Mouse (Mus musculus) embryonic fibroblast, embryonic 13.5 days (primary cell): ENCODE data around the gene Igf1r. TPM values are rescaled to one million over a fixed set of nuclear protein-coding genes. Genes with fewer than 3 reads are reported as not detected.

Experiments used
- H3K27ac ChIP-seq: 2 replicates; pipeline ENCODE4 v1.5.1; 2012; ENCODE audit warnings: low read length, control low read depth, inconsistent platforms; ENCODE audit not compliant: insufficient read depth
- H3K4me1 ChIP-seq: 2 replicates; pipeline ENCODE4 v1.6.1; 2011; ENCODE audit warnings: low read length; ENCODE audit not compliant: control insufficient read depth, insufficient read depth
- H3K4me3 ChIP-seq: 2 replicates; pipeline ENCODE4 v1.5.1; 2011; ENCODE audit warnings: mild to moderate bottlenecking, control low read depth, low read length; ENCODE audit not compliant: insufficient read depth
- CTCF ChIP-seq: IDR thresholded peaks from 2 replicates; pipeline ENCODE4 v1.5.1; 2011; ENCODE audit warnings: mild to moderate bottlenecking, control low read depth, low read length, moderate library complexity, borderline replicate concordance; ENCODE audit not compliant: insufficient read depth
- POLR2A ChIP-seq: IDR thresholded peaks from 2 replicates; pipeline ENCODE4 v1.6.1; 2011; ENCODE audit warnings: low read depth, mild to moderate bottlenecking, control low read depth, low read length, moderate library complexity
- polyA plus RNA-seq: library from polyadenylated mRNA; stranded (reverse); fragments of >200 nt; gene quantifications from 2 replicates; pipeline ENCODE4 v1.2.4, GENCODE M21; 2011; ENCODE audit warnings: low read depth; ENCODE audit not compliant: missing spikeins, insufficient read length

Igf1r gene
- polyA plus RNA-seq, 1 experiment = 65.4 TPM

DNA sequence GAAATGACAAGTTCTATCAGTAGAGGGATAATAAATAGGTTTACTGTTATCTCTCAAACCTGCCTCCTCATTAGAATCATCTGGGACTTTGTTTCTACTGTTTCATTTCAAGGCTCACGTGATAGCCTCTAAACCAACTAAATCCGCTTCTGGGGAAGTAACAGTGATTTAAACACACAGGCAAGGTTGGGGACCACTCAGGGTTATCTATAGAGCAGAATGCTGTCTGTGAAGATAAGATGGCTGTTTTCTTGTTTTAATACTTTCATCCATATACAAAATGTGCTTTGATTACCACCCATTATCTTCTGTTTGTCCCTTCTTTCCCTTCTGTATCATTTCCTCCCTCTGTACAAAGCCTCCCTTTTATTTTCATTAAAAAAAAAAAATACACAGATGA, 172.7 kb downstream of the Igf1r start:
- peaks cover 9% of the 10 kb centered on the region for H3K4me1 ChIP-seq
- H3K4me3 ChIP-seq = no peak overlapping the region
- no peak for TF ChIP-seq POLR2A
- TF ChIP-seq CTCF = no peak
- no peak overlapping the region for H3K27ac ChIP-seq

DNA sequence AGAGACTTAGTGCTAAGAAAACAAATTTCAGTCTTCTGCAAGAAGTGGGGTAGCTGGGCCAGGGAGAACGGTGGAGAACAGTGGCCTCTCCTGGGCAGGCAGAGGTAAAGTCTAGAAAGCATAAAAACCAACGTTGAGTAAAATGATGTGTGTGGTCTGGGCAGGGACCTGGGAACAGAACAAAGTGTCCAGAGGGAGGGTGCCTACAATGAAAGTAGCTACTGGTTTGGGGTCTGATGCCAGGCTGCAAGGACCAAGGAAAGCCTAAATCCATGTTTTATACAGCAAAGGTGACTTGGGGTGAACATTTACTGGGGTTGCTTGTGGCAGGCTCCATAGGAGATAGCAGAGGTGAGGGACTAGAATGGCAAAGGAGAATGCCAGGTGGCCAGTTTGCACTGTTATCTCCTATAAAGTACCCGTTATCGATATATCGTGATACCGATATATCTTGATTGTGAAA, 175.2 kb downstream of the Igf1r start:
- Histone ChIP-seq H3K27ac (0 out of 2 replicates have a peak overlapping the region, but pooled peaks have one; percentile 14), H3K4me3 (no peak overlapping the region), H3K4me1 (peaks cover 12% of the 10 kb centered on the region)
- TF ChIP-seq POLR2A (no peak), CTCF (0 out of 2 replicates have a peak, but pooled peaks have one; percentile 46)

DNA sequence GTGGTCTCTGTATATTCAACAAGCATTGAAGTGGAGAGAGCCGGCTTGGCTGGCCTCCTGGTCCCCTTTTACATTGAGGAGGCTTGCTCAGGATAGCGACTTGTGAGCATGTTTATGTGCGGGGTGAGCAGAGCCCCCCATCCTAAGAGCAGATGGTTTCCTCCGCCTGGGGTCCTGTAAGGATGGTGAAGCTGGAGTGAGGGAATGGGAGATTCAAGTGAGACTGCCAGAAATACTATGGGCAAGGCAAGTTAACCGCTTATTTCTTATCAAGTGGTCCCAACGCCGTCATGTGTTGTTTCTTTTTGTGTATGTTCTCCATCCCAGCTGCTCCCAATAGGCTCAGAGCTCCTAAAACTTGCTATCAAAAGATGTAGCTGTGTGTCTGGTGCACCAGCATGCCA, 175.6 kb downstream of the Igf1r start:
- peaks cover 12% of the 10 kb centered on the region for H3K4me1 ChIP-seq
- TF ChIP-seq CTCF (no peak), POLR2A (no peak)
- peak overlapping the region; percentile 8; the same call in 1 of the 2 replicates for H3K27ac ChIP-seq
- H3K4me3 ChIP-seq = peak overlapping the region; percentile 68

DNA sequence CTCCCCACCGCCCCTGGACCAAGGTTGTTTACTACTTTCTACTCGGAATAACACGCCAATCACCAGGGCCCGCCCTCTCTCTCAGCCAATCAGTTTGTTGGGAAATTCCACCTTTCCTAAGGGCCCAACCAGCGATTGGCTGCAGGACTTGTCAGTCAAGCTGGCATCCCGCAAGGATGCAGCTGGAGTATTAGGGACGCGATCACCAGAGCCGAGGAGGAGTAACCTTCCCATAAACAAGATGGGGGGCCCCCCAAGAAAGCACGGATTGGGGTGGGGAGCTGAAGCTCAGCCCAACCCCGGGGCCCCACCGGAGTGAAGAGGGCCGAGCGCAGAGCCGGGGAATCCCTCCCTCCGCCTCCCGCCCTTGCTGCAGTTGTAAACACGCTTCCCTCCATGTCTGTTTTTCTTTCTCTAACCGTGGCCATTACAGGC, 176.5 kb downstream of the Igf1r start:
- peaks cover 12% of the 10 kb centered on the region for H3K4me1 ChIP-seq
- H3K27ac ChIP-seq = 0 out of 2 replicates have a peak overlapping the region, but pooled peaks have one; percentile 28
- H3K4me3 ChIP-seq = peak overlapping the region; percentile 68
- no peak for TF ChIP-seq POLR2A
- no peak for TF ChIP-seq CTCF

DNA sequence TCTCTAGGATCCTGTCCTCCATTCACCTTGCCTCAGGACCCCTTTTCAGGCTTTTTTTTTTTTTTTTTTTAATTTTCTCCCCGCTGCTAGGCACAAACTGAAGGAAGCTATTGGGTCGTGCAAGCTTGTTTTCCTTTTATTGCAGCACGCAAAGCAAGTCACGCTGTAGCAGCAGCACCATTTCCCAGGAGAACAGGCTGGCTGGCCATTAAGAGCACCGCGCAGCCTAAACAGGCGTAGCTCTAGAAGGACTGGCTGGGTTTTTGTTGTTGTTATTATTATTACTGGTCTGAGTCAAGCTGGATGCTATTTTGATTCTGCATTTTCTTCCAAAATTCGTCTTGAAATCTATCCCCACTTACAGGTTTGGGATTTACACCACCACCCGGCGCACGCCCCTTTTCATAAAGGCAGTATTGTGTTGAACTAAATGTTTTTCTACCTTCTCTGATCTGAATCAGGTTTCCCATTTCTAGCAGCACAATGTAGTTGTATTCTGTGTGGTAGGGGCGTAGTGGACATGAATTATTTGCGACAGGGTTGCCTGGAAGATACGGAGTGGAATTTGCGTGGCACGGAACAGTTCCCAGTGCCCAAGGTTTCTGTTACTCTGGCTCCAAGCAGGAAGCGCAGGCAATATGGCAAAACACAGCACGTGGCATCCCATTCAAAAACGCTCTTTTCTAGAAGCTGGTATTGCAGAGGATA, 177.1 kb downstream of the Igf1r start:
- TF ChIP-seq CTCF = no peak
- TF ChIP-seq POLR2A = no peak
- H3K27ac ChIP-seq = peak overlapping the region; percentile 28; the same call in 1 of the 2 replicates
- H3K4me1 ChIP-seq = peaks cover 12% of the 10 kb centered on the region
- H3K4me3 ChIP-seq = peak overlapping the region; percentile 68

DNA sequence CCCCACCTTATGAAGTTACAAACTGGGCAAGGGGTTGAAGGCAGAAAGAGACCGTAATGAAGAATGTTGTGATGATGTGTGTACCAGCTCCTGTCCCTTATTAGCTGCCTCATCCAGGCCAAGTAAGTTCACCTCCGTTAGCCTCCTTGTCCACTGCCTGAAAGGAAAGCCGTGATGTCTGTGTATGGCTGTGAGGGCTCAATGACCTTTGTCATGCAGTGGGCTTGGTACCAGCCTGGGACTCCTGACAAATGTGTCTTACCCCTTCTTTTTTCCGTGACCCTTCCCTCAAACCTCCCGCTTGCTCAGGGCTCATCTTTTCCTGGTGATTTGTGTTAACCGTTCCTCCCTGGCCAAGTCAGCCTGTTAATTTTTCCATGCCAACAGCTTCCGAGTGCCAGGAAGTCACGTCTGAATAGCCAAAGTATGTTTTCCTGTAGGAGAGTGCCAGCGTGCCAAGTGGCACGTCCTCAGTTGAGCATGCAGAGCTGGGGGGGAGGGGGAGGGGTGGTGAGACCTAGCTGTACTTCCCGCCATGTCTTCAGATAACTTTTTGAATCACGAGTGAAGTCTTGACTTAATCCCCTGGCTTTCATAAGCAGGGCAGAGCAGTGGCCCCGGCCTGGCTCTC, 178.4 kb downstream of the Igf1r start:
- H3K27ac ChIP-seq = no peak overlapping the region
- peaks cover 12% of the 10 kb centered on the region for H3K4me1 ChIP-seq
- no peak for TF ChIP-seq POLR2A
- TF ChIP-seq CTCF = no peak
- no peak overlapping the region for H3K4me3 ChIP-seq

DNA sequence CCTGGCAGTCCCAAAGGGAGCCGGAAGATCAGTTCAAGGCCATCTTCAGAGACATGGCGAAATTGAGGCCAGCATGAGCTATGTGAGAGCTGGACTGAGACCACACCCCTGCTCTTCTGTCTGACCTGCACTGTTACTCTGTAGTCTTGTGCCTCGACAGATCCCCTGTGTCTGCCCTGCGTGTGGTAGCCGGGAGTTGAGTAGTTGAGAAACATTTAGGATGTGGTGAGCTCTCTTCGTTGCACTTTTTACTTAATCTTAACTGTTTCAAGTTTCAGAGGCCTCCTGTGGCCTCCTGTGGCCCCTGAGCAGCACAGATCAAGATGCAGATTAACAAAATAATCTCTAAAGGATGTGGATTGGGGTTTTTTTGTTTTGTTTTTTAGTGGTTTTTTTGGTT, 181.1 kb downstream of the Igf1r start:
- no peak for TF ChIP-seq POLR2A
- no peak for TF ChIP-seq CTCF
- no peak overlapping the region for H3K27ac ChIP-seq
- H3K4me3 ChIP-seq = no peak overlapping the region
- peaks cover 6% of the 10 kb centered on the region for H3K4me1 ChIP-seq

DNA sequence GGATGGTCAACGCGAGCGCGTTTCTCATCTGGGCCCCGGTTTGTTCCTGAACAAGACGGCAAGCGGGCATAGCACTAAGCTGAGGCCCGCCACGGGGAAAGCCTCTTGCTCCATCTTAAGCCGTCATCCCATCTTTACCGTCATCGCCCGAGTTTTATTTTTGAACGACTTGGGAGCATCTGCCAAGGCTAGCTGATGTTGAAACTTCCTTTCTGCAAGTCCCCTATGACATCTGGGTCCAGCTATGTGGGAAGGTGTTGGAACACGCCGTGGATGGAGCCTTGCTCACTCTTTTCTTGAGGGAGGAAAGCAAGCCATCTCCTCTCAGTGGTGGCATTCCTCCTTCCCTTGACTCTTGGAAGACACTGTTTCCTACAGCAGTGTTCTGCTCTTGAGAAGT, 182.3 kb downstream of the Igf1r start:
- Histone ChIP-seq H3K4me1 (peaks cover 14% of the 10 kb centered on the region), H3K4me3 (no peak overlapping the region), H3K27ac (0 out of 2 replicates have a peak overlapping the region, but pooled peaks have one; percentile 21)
- TF ChIP-seq POLR2A = no peak
- TF ChIP-seq CTCF = no peak

DNA sequence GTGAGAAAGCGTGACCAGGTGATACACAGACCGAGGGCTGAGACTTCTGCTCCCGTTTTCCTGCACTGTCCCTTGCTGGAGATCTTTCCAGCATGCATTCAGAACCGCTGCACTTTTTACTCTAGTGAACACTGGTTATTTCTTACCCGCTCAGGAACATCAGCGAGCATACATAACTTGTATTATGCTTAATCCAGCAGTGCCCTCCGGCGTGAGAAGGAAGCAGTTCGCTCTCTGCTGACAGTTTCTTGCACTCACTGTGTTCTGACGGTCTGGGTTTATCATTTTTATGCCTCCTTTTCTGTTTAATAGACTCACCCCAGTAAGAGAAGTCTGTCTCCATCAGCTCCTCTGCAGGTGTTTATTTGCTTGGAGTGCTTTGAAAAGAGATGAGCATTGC, 183.4 kb downstream of the Igf1r start:
- TF ChIP-seq CTCF = peak; percentile 10; the same call in 1 of the 2 replicates
- TF ChIP-seq POLR2A = no peak
- Histone ChIP-seq H3K27ac (no peak overlapping the region), H3K4me1 (peaks cover 21% of the 10 kb centered on the region), H3K4me3 (no peak overlapping the region)

DNA sequence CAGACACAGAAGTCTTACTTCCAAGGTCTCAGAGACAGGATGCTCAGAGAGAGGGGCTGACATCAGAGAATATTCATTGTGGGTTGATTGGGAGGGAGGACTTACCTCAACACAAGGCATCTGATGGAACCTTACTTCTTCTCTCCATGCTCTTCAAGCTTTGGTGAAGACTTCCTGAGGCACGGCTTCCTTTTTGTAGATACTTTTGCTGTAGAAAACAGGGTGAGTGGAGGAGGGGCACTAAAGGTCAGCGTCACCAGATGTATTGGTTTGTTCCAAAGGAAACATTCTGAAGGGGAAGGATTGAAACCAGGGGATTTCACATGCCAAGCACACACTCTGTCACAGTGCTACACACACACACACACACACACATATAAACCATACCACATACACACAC, 186.8 kb downstream of the Igf1r start:
- no peak for TF ChIP-seq CTCF
- peak; percentile 45; the same call in 1 of the 2 replicates for TF ChIP-seq POLR2A
- no peak overlapping the region for H3K4me3 ChIP-seq
- peaks cover 22% of the 10 kb centered on the region for H3K4me1 ChIP-seq
- H3K27ac ChIP-seq = peak overlapping the region; percentile 97
